Mouse (Mus musculus) intestine, embryonic 16.5 days (tissue): ENCODE measurements around the gene Coq8b. TPM values are rescaled to one million over a fixed set of nuclear protein-coding genes. Genes with fewer than 3 reads are reported as not detected.

ENCODE experiments used
- ATAC-seq: fragments of 200-750 bp; cut with Nextera tagmentation; 2 replicates; pipeline ENCODE4 v1.8.0; 2017; ENCODE audit warnings: moderate TSS enrichment, moderate library complexity
- H3K27ac ChIP-seq: fragments of 300-500 bp; sonication (generic); 2 replicates; pipeline ENCODE4 v1.5.1; 2014; ENCODE audit warnings: mild to moderate bottlenecking, low read length
- H3K27me3 ChIP-seq: fragments of 300-500 bp; sonication (generic); replicated peaks from 2 replicates; pipeline ENCODE4 v1.6.1; 2014; ENCODE audit warnings: low read length, control low read depth, mixed read lengths; ENCODE audit not compliant: control insufficient read depth, insufficient read depth
- H3K36me3 ChIP-seq: fragments of 300-500 bp; sonication (generic); 2 replicates; pipeline ENCODE4 v1.6.1; 2014; ENCODE audit warnings: low read length, control low read depth; ENCODE audit not compliant: control insufficient read depth, insufficient read depth
- H3K4me1 ChIP-seq: fragments of 300-500 bp; sonication (generic); 2 replicates; pipeline ENCODE4 v1.6.1; 2014; ENCODE audit warnings: low read length, control low read depth, mixed read lengths; ENCODE audit not compliant: control insufficient read depth, insufficient read depth
- H3K4me2 ChIP-seq: fragments of 300-500 bp; sonication (generic); 2 replicates; pipeline ENCODE4 v1.6.1; 2014; ENCODE audit warnings: low read depth, low read length, control low read depth
- H3K4me3 ChIP-seq: fragments of 300-500 bp; sonication (generic); 2 replicates; pipeline ENCODE4 v1.5.1; 2014; ENCODE audit warnings: mild to moderate bottlenecking, low read length
- H3K9ac ChIP-seq: fragments of 300-500 bp; sonication (generic); 2 replicates; pipeline ENCODE4 v1.6.1; 2014; ENCODE audit warnings: low read depth, low read length
- H3K9me3 ChIP-seq: fragments of 300-500 bp; sonication (generic); 2 replicates; pipeline ENCODE4 v1.6.1; 2016; ENCODE audit warnings: low read length, control low read depth; ENCODE audit not compliant: control insufficient read depth
- WGBS: fragments of 180-500 bp; shearing (Covaris S2); extraction: QIAGEN DNeasy Blood & Tissue Kit; methylation state at CpG from one replicate; pipeline ENCODE4 v1.1.7; 2014; 5-methylcytosine and 5-hydroxymethylcytosine counted together
- polyA plus RNA-seq: library from polyadenylated mRNA; unstranded; fragments of >200 nt; fragmentation: Nextera tagmentation; extraction: Ambion mirVana; gene quantifications from 2 replicates; pipeline ENCODE4 v1.2.1, GENCODE M21; 2015

Coq8b gene
- polyA plus RNA-seq, 1 experiment from 2014 or later = 26.3 TPM

GRCm38 (mm10) chr7:27227276-27227675 is 5.5 kb upstream of the Coq8b start:
- peaks cover 49% of the 10 kb centered on the region for H3K4me1 ChIP-seq
- H3K36me3 ChIP-seq = no peaks in the 10 kb centered on the region
- H3K27me3 ChIP-seq = no peaks in the 10 kb centered on the region
- peak overlapping the region; percentile 91 for H3K27ac ChIP-seq
- H3K9ac ChIP-seq = peak overlapping the region; percentile 97
- peak overlapping the region; percentile 86 for H3K4me3 ChIP-seq
- ATAC-seq = no peak
- H3K9me3 ChIP-seq = no peaks in the 10 kb centered on the region
- peak overlapping the region; percentile 86 for H3K4me2 ChIP-seq
- WGBS = 23% methylated on average over 8 of the region's 9 CpGs

GRCm38 (mm10) chr7:27227676-27228075 is 5.1 kb upstream of the Coq8b start:
- Histone ChIP-seq H3K4me2 (peak overlapping the region; percentile 86), H3K9me3 (no peaks in the 10 kb centered on the region), H3K4me1 (peaks cover 48% of the 10 kb centered on the region), H3K9ac (peak overlapping the region; percentile 97), H3K4me3 (peak overlapping the region; percentile 86), H3K36me3 (no peaks in the 10 kb centered on the region), H3K27ac (peak overlapping the region; percentile 91), H3K27me3 (no peaks in the 10 kb centered on the region)
- WGBS = under 1% methylated on average over 10 of the region's 10 CpGs
- ATAC-seq = no peak

- peak within 1 kb of the TSS; percentile 97 for H3K9ac ChIP-seq
- peak within 1 kb of the TSS; percentile 86 for H3K4me2 ChIP-seq
- H3K27me3 ChIP-seq = no peaks in the 10 kb centered on the region
- WGBS = under 1% methylated on average over 49 of the region's 49 CpGs
- peak within 1 kb of the TSS; percentile 91 for H3K27ac ChIP-seq
- H3K9me3 ChIP-seq = no peaks in the 10 kb centered on the region
- no peaks in the 10 kb centered on the region for H3K36me3 ChIP-seq
- ATAC-seq = peak; percentile 76
- H3K4me3 ChIP-seq = peak within 1 kb of the TSS; percentile 86
- peaks cover 46% of the 10 kb centered on the region for H3K4me1 ChIP-seq
Observed at GRCm38 (mm10) chr7:27228281-27228821, 4.5 kb upstream of the Coq8b start, which contains the start of gene Itpkc. Gene Itpkc (minus strand): TSS chr7:27228661.

GRCm38 (mm10) chr7:27228865-27229264 is 4.0 kb upstream of the Coq8b start:
- Histone ChIP-seq H3K4me2 (peak overlapping the region; percentile 86), H3K27ac (peak overlapping the region; percentile 91), H3K27me3 (no peaks in the 10 kb centered on the region), H3K4me1 (peaks cover 46% of the 10 kb centered on the region), H3K9me3 (no peaks in the 10 kb centered on the region), H3K4me3 (peak overlapping the region; percentile 86), H3K36me3 (no peaks in the 10 kb centered on the region), H3K9ac (peak overlapping the region; percentile 97)
- 11% methylated on average over 6 of the region's 6 CpGs for WGBS
- ATAC-seq = no peak

- Histone ChIP-seq H3K4me2 (no peak overlapping the region), H3K36me3 (no peaks in the 10 kb centered on the region), H3K27me3 (no peaks in the 10 kb centered on the region), H3K9me3 (no peaks in the 10 kb centered on the region), H3K4me3 (no peak overlapping the region), H3K9ac (no peak overlapping the region), H3K27ac (no peak overlapping the region), H3K4me1 (peaks cover 30% of the 10 kb centered on the region)
- no peak for ATAC-seq
- 72% methylated on average over 4 of the region's 4 CpGs for WGBS
Observed at GRCm38 (mm10) chr7:27230781-27231180, 2.0 kb upstream of the Coq8b start.

- no peaks in the 10 kb centered on the region for H3K36me3 ChIP-seq
- H3K27me3 ChIP-seq = no peaks in the 10 kb centered on the region
- WGBS = 48% methylated on average over 7 of the region's 7 CpGs
- no peaks in the 10 kb centered on the region for H3K9me3 ChIP-seq
- no peak overlapping the region for H3K4me2 ChIP-seq
- no peak overlapping the region for H3K4me3 ChIP-seq
- H3K27ac ChIP-seq = peak overlapping the region; percentile 47
- 0 out of 2 replicates have a peak overlapping the region, but pooled peaks have one; percentile 34 for H3K9ac ChIP-seq
- ATAC-seq = no peak
- H3K4me1 ChIP-seq = peaks cover 21% of the 10 kb centered on the region
Observed at GRCm38 (mm10) chr7:27231693-27232331, 1.0 kb upstream of the Coq8b start.

- no peaks in the 10 kb centered on the region for H3K27me3 ChIP-seq
- H3K4me3 ChIP-seq = peak overlapping the region; percentile 78
- H3K9me3 ChIP-seq = no peaks in the 10 kb centered on the region
- H3K4me1 ChIP-seq = peaks cover 15% of the 10 kb centered on the region
- H3K27ac ChIP-seq = peak overlapping the region; percentile 56
- H3K4me2 ChIP-seq = peak overlapping the region; percentile 87
- WGBS = 4% methylated on average over 6 of the region's 6 CpGs
- peak overlapping the region; percentile 73 for H3K9ac ChIP-seq
- peak; percentile 22; the same call in 1 of the 2 replicates for ATAC-seq
- no peaks in the 10 kb centered on the region; the same call in 1 of the 2 replicates for H3K36me3 ChIP-seq
Observed at GRCm38 (mm10) chr7:27233300-27233699, 477 bp downstream of the Coq8b start.

- 94% methylated on average over 2 of the region's 2 CpGs for WGBS
- ATAC-seq = no peak
- Histone ChIP-seq H3K4me1 (peaks cover 11% of the 10 kb centered on the region), H3K27ac (no peak overlapping the region), H3K4me3 (no peak overlapping the region), H3K4me2 (no peak overlapping the region), H3K27me3 (no peaks in the 10 kb centered on the region), H3K9me3 (no peaks in the 10 kb centered on the region), H3K9ac (no peak overlapping the region), H3K36me3 (peaks cover 8% of the 10 kb centered on the region; the same call in 1 of the 2 replicates)
Observed at GRCm38 (mm10) chr7:27235726-27236125, 2.9 kb downstream of the Coq8b start.

GRCm38 (mm10) chr7:27237527-27237926 is 4.7 kb downstream of the Coq8b start:
- Histone ChIP-seq H3K27ac (no peak overlapping the region), H3K27me3 (no peaks in the 10 kb centered on the region), H3K4me2 (no peak overlapping the region), H3K9me3 (no peaks in the 10 kb centered on the region), H3K4me1 (peaks cover 9% of the 10 kb centered on the region), H3K4me3 (no peak overlapping the region), H3K9ac (no peak overlapping the region), H3K36me3 (peaks cover 8% of the 10 kb centered on the region; the same call in 1 of the 2 replicates)
- WGBS = 76% methylated on average over 2 of the region's 2 CpGs
- ATAC-seq = no peak
